Mouse (Mus musculus) liver, embryonic 14.5 days (tissue): ENCODE measurements around the gene Wfdc3. TPM values are rescaled to one million over a fixed set of nuclear protein-coding genes. Genes with fewer than 3 reads are reported as not detected.

ENCODE experiments used
- ATAC-seq: fragments of 200-750 bp; cut with Nextera tagmentation; 2 replicates; pipeline ENCODE4 v1.8.0; 2017; ENCODE audit warnings: moderate number of reproducible peaks, mild to moderate bottlenecking, moderate library complexity; ENCODE audit not compliant: insufficient read depth
- DNase-seq, 3 experiments: peaks; one replicate each; pipeline ENCODE4 v3.0.0-alpha.2; 2012 to 2013; ENCODE audit warnings: low read depth in 3 of 3, low spot score in 3 of 3
- H3K27ac ChIP-seq: fragments of 300-500 bp; sonication (generic); 2 replicates; pipeline ENCODE4 v1.5.1; 2014; ENCODE audit warnings: moderate library complexity, mild to moderate bottlenecking, control low read depth, inconsistent platforms
- H3K27me3 ChIP-seq: fragments of 300-500 bp; sonication (generic); 2 replicates; pipeline ENCODE4 v1.6.1; 2014; ENCODE audit warnings: mild to moderate bottlenecking, low read length, moderate library complexity; ENCODE audit not compliant: control insufficient read depth, insufficient read depth
- H3K36me3 ChIP-seq: fragments of 300-500 bp; sonication (generic); replicated peaks from 2 replicates; pipeline ENCODE4 v1.6.1; 2014; ENCODE audit warnings: low read depth; ENCODE audit not compliant: control insufficient read depth, insufficient read depth
- H3K4me1 ChIP-seq, 2 experiments: fragments of 200-500 bp in 1 of 2; fragments of 300-500 bp in 1 of 2; sonication (generic) in 1 of 2; replicated peaks; 2 replicates each; pipeline ENCODE4 v1.6.1; 2012 to 2014; ENCODE audit warnings: antibody characterized with exemption in 1 of 2, inconsistent platforms in 1 of 2, low read length in 1 of 2; ENCODE audit not compliant: control insufficient read depth in 2 of 2, insufficient read depth in 2 of 2
- H3K4me2 ChIP-seq: fragments of 300-500 bp; sonication (generic); 2 replicates; pipeline ENCODE4 v1.6.1; 2014; ENCODE audit warnings: low read depth, mild to moderate bottlenecking, control low read depth, moderate library complexity
- H3K4me3 ChIP-seq, 2 experiments: fragments of 200-500 bp in 1 of 2; fragments of 300-500 bp in 1 of 2; sonication (generic) in 1 of 2; 2 replicates each; pipeline ENCODE4 v1.5.1; 2012 to 2014; ENCODE audit warnings: low read depth in 2 of 2, low read length in 2 of 2, mild to moderate bottlenecking in 2 of 2, control low read depth in 1 of 2, inconsistent platforms in 1 of 2, moderate library complexity in 1 of 2; ENCODE audit not compliant: insufficient read depth in 1 of 2
- H3K9ac ChIP-seq: fragments of 300-500 bp; sonication (generic); replicated peaks from 2 replicates; pipeline ENCODE4 v1.6.1; 2014; ENCODE audit warnings: mild to moderate bottlenecking, control low read depth, moderate library complexity
- H3K9me3 ChIP-seq: fragments of 300-500 bp; sonication (generic); 2 replicates; pipeline ENCODE4 v1.6.1; 2016; ENCODE audit warnings: low read length, mixed read lengths; ENCODE audit not compliant: control insufficient read depth
- CTCF ChIP-seq: IDR thresholded peaks from 2 replicates; pipeline ENCODE4 v1.5.1; 2016; ENCODE audit warnings: antibody characterized with exemption, low read depth, control low read depth
- EP300 ChIP-seq: IDR thresholded peaks from 2 replicates; pipeline ENCODE4 v1.6.1; 2016; ENCODE audit warnings: antibody characterized with exemption, low read depth
- WGBS: fragments of 180-500 bp; shearing (Covaris S2); extraction: QIAGEN DNeasy Blood & Tissue Kit; methylation state at CpG from one replicate; pipeline ENCODE4 v1.1.7; 2014; ENCODE audit not compliant: insufficient replicate concordance; 5-methylcytosine and 5-hydroxymethylcytosine counted together
- polyA plus RNA-seq, 2 experiments: library from polyadenylated mRNA; depleted of rRNA in 1 of 2; stranded (reverse) in 1 of 2; unstranded in 1 of 2; fragments of >200 nt; fragmentation: Nextera tagmentation in 1 of 2; extraction: Ambion mirVana in 1 of 2; gene quantifications; 2 replicates each; pipeline versions ENCODE4 v1.2.1 to v1.2.3; 2012 to 2014

Wfdc3 gene
- polyA plus RNA-seq, 2 experiments, result 1.9 to 2.1 TPM

GRCm38 (mm10) chr2:164757841-164758240, 12.1 kb upstream of the Wfdc3 start:
- H3K27ac ChIP-seq, result peak overlapping the region; percentile 92
- H3K4me2 ChIP-seq, result peak overlapping the region; percentile 63; the same call in 1 of the 2 replicates
- peaks cover 48 to 50% of the 10 kb centered on the region in 2 experiments for H3K4me1 ChIP-seq
- H3K36me3 ChIP-seq, result peaks cover 93% of the 10 kb centered on the region
- H3K27me3 ChIP-seq, result no peaks in the 10 kb centered on the region
- no peak for DNase-seq
- H3K9me3 ChIP-seq, result no peaks in the 10 kb centered on the region
- TF ChIP-seq EP300 (no peak), CTCF (no peak)
- peak overlapping the region; percentile 73 for H3K9ac ChIP-seq
- ATAC-seq, result no peak
- 92% methylated on average over 11 of the region's 11 CpGs for WGBS
- no peak overlapping the region for H3K4me3 ChIP-seq

GRCm38 (mm10) chr2:164754800-164755199, 9.1 kb upstream of the Wfdc3 start:
- Histone ChIP-seq H3K9me3 (no peaks in the 10 kb centered on the region), H3K36me3 (peaks cover 92% of the 10 kb centered on the region), H3K4me1 (peaks cover 20 to 22% of the 10 kb centered on the region in 2 experiments), H3K27ac (peak overlapping the region; percentile 7; the same call in 1 of the 2 replicates), H3K4me2 (no peak overlapping the region), H3K4me3 (no peak overlapping the region), H3K9ac (no peak overlapping the region), H3K27me3 (no peaks in the 10 kb centered on the region)
- ATAC-seq, result no peak
- DNase-seq, result no peak
- WGBS, result 82% methylated on average over 2 of the region's 2 CpGs
- TF ChIP-seq EP300, result no peak
- no peak for TF ChIP-seq CTCF

- Histone ChIP-seq H3K9ac (no peak overlapping the region), H3K4me1 (peaks cover 13 to 15% of the 10 kb centered on the region in 2 experiments), H3K36me3 (peaks cover 91% of the 10 kb centered on the region), H3K4me3 (no peak overlapping the region), H3K9me3 (no peaks in the 10 kb centered on the region), H3K4me2 (no peak overlapping the region), H3K27me3 (no peaks in the 10 kb centered on the region), H3K27ac (no peak overlapping the region)
- ATAC-seq (no peak), DNase-seq (no peak)
- 63% methylated on average over 11 of the region's 11 CpGs for WGBS
- TF ChIP-seq CTCF (no peak), EP300 (no peak)
These were observed 8.4 kb upstream of the Wfdc3 start for GRCm38 (mm10) chr2:164754105-164754504.

- H3K9me3 ChIP-seq, result no peaks in the 10 kb centered on the region
- H3K4me1 ChIP-seq, result peaks cover 0 to 12% of the 10 kb centered on the region in 2 experiments
- no peak overlapping the region for H3K4me2 ChIP-seq
- peaks cover 96% of the 10 kb centered on the region for H3K36me3 ChIP-seq
- no peak for ATAC-seq
- TF ChIP-seq EP300 (no peak), CTCF (no peak)
- H3K4me3 ChIP-seq, result no peak overlapping the region
- no peaks in the 10 kb centered on the region for H3K27me3 ChIP-seq
- no peak overlapping the region for H3K9ac ChIP-seq
- no peak overlapping the region for H3K27ac ChIP-seq
- WGBS, result 84% methylated on average over 2 of the region's 2 CpGs
- no peak for DNase-seq
These were observed 6.7 kb upstream of the Wfdc3 start for GRCm38 (mm10) chr2:164752454-164752853.

GRCm38 (mm10) chr2:164748991-164749390, 3.3 kb upstream of the Wfdc3 start:
- Histone ChIP-seq H3K27me3 (no peaks in the 10 kb centered on the region), H3K4me2 (peak overlapping the region; percentile 90), H3K9me3 (no peaks in the 10 kb centered on the region), H3K27ac (peak overlapping the region; percentile 64; the same call in 1 of the 2 replicates), H3K4me1 (peaks cover 10 to 22% of the 10 kb centered on the region in 2 experiments; a peak in 3 of 4 replicates), H3K4me3 (no peak overlapping the region), H3K36me3 (peaks cover 64% of the 10 kb centered on the region), H3K9ac (peak overlapping the region; percentile 48; the same call in 1 of the 2 replicates)
- DNase-seq (no peak), ATAC-seq (no peak)
- TF ChIP-seq EP300, result no peak
- TF ChIP-seq CTCF, result no peak
- 87% methylated on average over 6 of the region's 6 CpGs for WGBS
